Mouse (Mus musculus) spleen, adult 2 months (tissue): ENCODE measurements around the gene Cpsf4.

Source experiments
- CTCF ChIP-seq: fragments of 200-500 bp; IDR thresholded peaks from 2 replicates; pipeline ENCODE4 v1.5.1; 2011; ENCODE audit warnings: mild to moderate bottlenecking, inconsistent platforms; ENCODE audit not compliant: insufficient read depth, insufficient read length, insufficient replicate concordance; ENCODE audit errors: extremely low read depth
- POLR2A ChIP-seq: fragments of 200-500 bp; IDR thresholded peaks from 2 replicates; pipeline ENCODE4 v1.6.1; 2011; ENCODE audit warnings: low read depth, low read length, inconsistent platforms

- TF ChIP-seq POLR2A (no peak), CTCF (no peak)
Measured at GRCm38 (mm10) chr5:145218671-145219070, 51.7 kb downstream of the Cpsf4 start.
